Mouse (Mus musculus) intestine, postnatal 0 days (tissue): ENCODE data around the gene E330021D16Rik. TPM values are rescaled to one million over a fixed set of nuclear protein-coding genes. Genes with fewer than 3 reads are reported as not detected.

Experiments
- ATAC-seq: fragments of 200-750 bp; cut with Nextera tagmentation; 2 replicates; pipeline ENCODE4 v1.8.0; 2017; ENCODE audit warnings: mild to moderate bottlenecking, moderate TSS enrichment, moderate library complexity
- H3K27ac ChIP-seq: fragments of 300-500 bp; sonication (generic); 2 replicates; pipeline ENCODE4 v1.5.1; 2014; ENCODE audit warnings: mild to moderate bottlenecking, low read depth, low read length, moderate library complexity
- H3K27me3 ChIP-seq: fragments of 300-500 bp; sonication (generic); replicated peaks from 2 replicates; pipeline ENCODE4 v1.6.1; 2014; ENCODE audit warnings: low read length, mixed read lengths; ENCODE audit not compliant: control insufficient read depth, insufficient read depth
- H3K36me3 ChIP-seq: fragments of 300-500 bp; sonication (generic); 2 replicates; pipeline ENCODE4 v1.6.1; 2014; ENCODE audit warnings: mild to moderate bottlenecking, moderate library complexity; ENCODE audit not compliant: control insufficient read depth, insufficient read depth
- H3K4me1 ChIP-seq: fragments of 300-500 bp; sonication (generic); replicated peaks from 2 replicates; pipeline ENCODE4 v1.6.1; 2014; ENCODE audit warnings: antibody characterized with exemption, low read length, mixed read lengths; ENCODE audit not compliant: control insufficient read depth, insufficient read depth
- H3K4me2 ChIP-seq: fragments of 300-500 bp; sonication (generic); replicated peaks from 2 replicates; pipeline ENCODE4 v1.6.1; 2014; ENCODE audit warnings: low read depth, mild to moderate bottlenecking, moderate library complexity
- H3K4me3 ChIP-seq: fragments of 300-500 bp; sonication (generic); 2 replicates; pipeline ENCODE4 v1.5.1; 2014; ENCODE audit warnings: low read depth, low read length
- H3K9ac ChIP-seq: fragments of 300-500 bp; sonication (generic); 2 replicates; pipeline ENCODE4 v1.6.1; 2014; ENCODE audit warnings: mild to moderate bottlenecking, low read depth, low read length
- H3K9me3 ChIP-seq: fragments of 300-500 bp; sonication (generic); 2 replicates; pipeline ENCODE4 v1.6.1; 2016; ENCODE audit warnings: mixed run types; ENCODE audit not compliant: control insufficient read depth
- CTCF ChIP-seq: sonication (generic); IDR thresholded peaks from 2 replicates; pipeline ENCODE4 v1.5.1; 2016; ENCODE audit warnings: low read depth, mild to moderate bottlenecking, control low read depth, antibody characterized with exemption, moderate library complexity
- WGBS: fragments of 180-500 bp; shearing (Covaris S2); extraction: QIAGEN DNeasy Blood & Tissue Kit; methylation state at CpG from one replicate; pipeline ENCODE4 v1.1.7; 2014; 5-methylcytosine and 5-hydroxymethylcytosine counted together
- polyA plus RNA-seq: library from polyadenylated mRNA; unstranded; fragments of >200 nt; fragmentation: Nextera tagmentation; extraction: Ambion mirVana; gene quantifications from 2 replicates; pipeline ENCODE4 v1.2.1, GENCODE M21; 2015

E330021D16Rik gene
- polyA plus RNA-seq, 1 experiment from 2014 or later: not detected

DNA sequence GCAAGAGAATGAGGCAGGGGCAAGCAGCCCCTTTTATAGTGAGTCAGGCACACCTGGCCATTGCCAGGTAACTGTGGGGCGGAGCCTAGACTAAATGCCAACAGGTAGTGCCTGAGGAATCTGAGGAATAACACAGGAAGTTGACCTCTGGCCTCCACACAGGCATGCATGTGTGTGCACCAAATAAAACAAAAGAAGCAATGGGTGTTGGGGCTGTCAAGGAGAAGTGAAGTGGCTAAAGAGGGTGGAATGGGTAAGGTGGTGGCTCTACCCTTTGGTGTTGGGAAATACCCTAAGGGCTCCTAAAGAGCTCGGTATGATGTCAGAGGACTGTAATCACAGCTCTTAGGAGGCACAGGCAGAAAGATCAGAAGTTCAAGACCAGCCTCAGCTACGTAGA lies 32.2 kb downstream of the E330021D16Rik start:
- Histone ChIP-seq H3K27ac (no peak overlapping the region), H3K4me3 (no peak overlapping the region), H3K9me3 (no peaks in the 10 kb centered on the region), H3K4me1 (no peaks in the 10 kb centered on the region), H3K36me3 (no peaks in the 10 kb centered on the region), H3K4me2 (no peak overlapping the region), H3K9ac (no peak overlapping the region), H3K27me3 (no peaks in the 10 kb centered on the region)
- TF ChIP-seq CTCF: no peak
- 81% methylated on average over 3 of the region's 3 CpGs for WGBS
- no peak for ATAC-seq

- no peaks in the 10 kb centered on the region for H3K36me3 ChIP-seq
- H3K9me3 ChIP-seq: no peaks in the 10 kb centered on the region
- no peak overlapping the region for H3K4me2 ChIP-seq
- H3K4me3 ChIP-seq: no peak overlapping the region
- peak; percentile 39; the same call in 1 of the 2 replicates for TF ChIP-seq CTCF
- no peak overlapping the region for H3K27ac ChIP-seq
- H3K9ac ChIP-seq: no peak overlapping the region
- H3K27me3 ChIP-seq: no peaks in the 10 kb centered on the region
- no peak for ATAC-seq
- H3K4me1 ChIP-seq: no peaks in the 10 kb centered on the region
These were observed 39.3 kb downstream of the E330021D16Rik start for GRCm38 (mm10) chr6:136376097-136376496.

DNA sequence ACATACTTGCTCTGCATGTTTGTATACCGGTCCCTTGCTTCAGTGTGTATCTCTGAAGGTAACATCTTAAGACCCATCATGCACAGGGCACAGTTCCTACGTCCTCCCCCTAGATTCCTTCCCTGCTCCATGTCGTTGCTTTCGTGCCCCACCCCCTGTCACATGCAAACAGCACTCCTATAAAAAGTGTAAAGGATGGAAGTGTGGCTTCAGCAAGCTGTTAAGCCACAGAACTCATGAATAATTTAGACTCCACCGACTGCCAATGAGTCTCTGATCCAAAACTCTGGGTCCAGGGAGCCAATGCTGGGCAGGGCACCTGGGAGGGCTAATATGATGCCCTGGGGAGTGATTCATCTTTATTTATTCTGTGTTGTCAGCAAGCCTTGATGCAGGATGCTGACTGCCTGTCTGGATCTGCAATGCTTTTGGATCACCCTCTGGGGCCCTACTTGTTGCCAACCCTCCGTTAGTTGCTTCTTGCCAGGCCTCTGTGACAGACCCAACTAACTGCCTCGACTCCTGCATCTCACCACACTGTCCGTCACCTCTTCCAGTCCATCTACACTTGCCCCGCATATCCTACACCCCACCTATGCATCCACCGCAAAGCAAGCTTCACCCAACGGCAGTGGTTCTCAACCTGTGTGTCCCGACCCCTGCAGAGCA lies 50.8 kb downstream of the E330021D16Rik start:
- H3K27me3 ChIP-seq: no peaks in the 10 kb centered on the region
- H3K4me3 ChIP-seq: no peak overlapping the region
- H3K27ac ChIP-seq: no peak overlapping the region
- WGBS: 78% methylated on average over 12 of the region's 12 CpGs
- no peak overlapping the region for H3K9ac ChIP-seq
- no peak overlapping the region for H3K4me2 ChIP-seq
- ATAC-seq: no peak
- no peaks in the 10 kb centered on the region for H3K36me3 ChIP-seq
- no peaks in the 10 kb centered on the region for H3K4me1 ChIP-seq
- H3K9me3 ChIP-seq: no peaks in the 10 kb centered on the region
- no peak for TF ChIP-seq CTCF

GRCm38 (mm10) chr6:136364008-136364407 lies 51.4 kb downstream of the E330021D16Rik start:
- no peaks in the 10 kb centered on the region for H3K4me1 ChIP-seq
- no peak overlapping the region for H3K27ac ChIP-seq
- no peaks in the 10 kb centered on the region for H3K27me3 ChIP-seq
- no peak for ATAC-seq
- H3K9me3 ChIP-seq: no peaks in the 10 kb centered on the region
- WGBS: 77% methylated on average over 4 of the region's 4 CpGs
- no peak for TF ChIP-seq CTCF
- no peaks in the 10 kb centered on the region for H3K36me3 ChIP-seq
- H3K9ac ChIP-seq: no peak overlapping the region
- H3K4me2 ChIP-seq: no peak overlapping the region
- H3K4me3 ChIP-seq: no peak overlapping the region

DNA sequence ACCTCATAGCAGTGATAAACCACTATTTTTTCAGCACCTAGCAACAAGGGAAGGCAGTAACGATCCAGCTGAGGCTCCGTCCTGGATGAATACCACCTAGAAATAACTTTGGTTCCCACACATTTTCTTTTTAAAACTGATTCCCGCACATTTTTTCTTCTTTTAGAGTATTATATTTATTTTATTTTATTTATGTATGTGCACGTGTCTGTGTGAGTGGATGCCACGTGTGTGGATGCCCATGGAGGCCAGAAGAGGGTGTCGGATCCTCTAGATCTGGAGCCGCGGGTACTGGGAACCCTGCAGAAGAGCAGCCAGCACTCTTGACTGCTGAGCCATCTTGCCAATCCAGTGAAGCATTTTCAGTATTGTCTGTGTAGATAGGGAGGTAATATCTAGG lies 52.1 kb downstream of the E330021D16Rik start:
- no peak overlapping the region for H3K9ac ChIP-seq
- no peak overlapping the region for H3K27ac ChIP-seq
- no peaks in the 10 kb centered on the region for H3K27me3 ChIP-seq
- H3K4me3 ChIP-seq: no peak overlapping the region
- H3K9me3 ChIP-seq: no peaks in the 10 kb centered on the region
- no peaks in the 10 kb centered on the region for H3K4me1 ChIP-seq
- ATAC-seq: no peak
- H3K36me3 ChIP-seq: no peaks in the 10 kb centered on the region
- TF ChIP-seq CTCF: no peak
- no peak overlapping the region for H3K4me2 ChIP-seq
- 83% methylated on average over 8 of the region's 8 CpGs for WGBS

GRCm38 (mm10) chr6:136358471-136358870 lies 56.9 kb downstream of the E330021D16Rik start:
- no peaks in the 10 kb centered on the region for H3K4me1 ChIP-seq
- no peak overlapping the region for H3K27ac ChIP-seq
- H3K9ac ChIP-seq: no peak overlapping the region
- no peak overlapping the region for H3K4me3 ChIP-seq
- H3K9me3 ChIP-seq: no peaks in the 10 kb centered on the region
- TF ChIP-seq CTCF: no peak
- H3K4me2 ChIP-seq: no peak overlapping the region
- H3K27me3 ChIP-seq: no peaks in the 10 kb centered on the region
- no peaks in the 10 kb centered on the region for H3K36me3 ChIP-seq
- no peak for ATAC-seq
- WGBS: 68% methylated on average over 5 of the region's 5 CpGs
